Mouse (Mus musculus) CH12.LX (cell line): ENCODE measurements around the gene Ncam2.

Source experiments
- BHLHE40 ChIP-seq: IDR thresholded peaks from 2 replicates; pipeline ENCODE4 v1.6.1; 2011; ENCODE audit warnings: mild to moderate bottlenecking, low read depth, low read length, improper control_type of control experiment
- CTCF ChIP-seq, 2 experiments: IDR thresholded peaks in 1 of 2; conservative IDR thresholded peaks in 1 of 2; 2 replicates each; pipeline ENCODE4 v1.5.1; 2011 to 2012; ENCODE audit warnings: low read depth in 2 of 2, low read length in 2 of 2, improper control_type of control experiment in 1 of 2, inconsistent platforms in 1 of 2, mild to moderate bottlenecking in 1 of 2, moderate library complexity in 1 of 2
- E2F4 ChIP-seq: IDR thresholded peaks from 2 replicates; pipeline ENCODE4 v1.6.1; 2011; ENCODE audit warnings: low read depth, low read length, improper control_type of control experiment; ENCODE audit not compliant: insufficient replicate concordance
- EP300 ChIP-seq: IDR thresholded peaks from 2 replicates; pipeline ENCODE4 v1.6.1; 2011; ENCODE audit warnings: low read length, improper control_type of control experiment
- HCFC1 ChIP-seq: IDR thresholded peaks from 2 replicates; pipeline ENCODE4 v1.6.1; 2012; ENCODE audit warnings: low read depth, mild to moderate bottlenecking, inconsistent platforms, low read length, improper control_type of control experiment
- JUND ChIP-seq: conservative IDR thresholded peaks from 2 replicates; pipeline ENCODE4 v1.6.1; 2011; ENCODE audit warnings: low read depth, low read length, improper control_type of control experiment
- MXI1 ChIP-seq: IDR thresholded peaks from 2 replicates; pipeline ENCODE4 v1.6.1; 2011; ENCODE audit warnings: mild to moderate bottlenecking, low read depth, low read length, improper control_type of control experiment
- POLR2A ChIP-seq: IDR thresholded peaks from 2 replicates; pipeline ENCODE4 v1.6.1; 2011; ENCODE audit warnings: low read depth, mild to moderate bottlenecking, improper control_type of control experiment, low read length
- RAD21 ChIP-seq: IDR thresholded peaks from 2 replicates; pipeline ENCODE4 v1.6.1; 2011; ENCODE audit warnings: low read depth, mild to moderate bottlenecking, low read length, improper control_type of control experiment, moderate library complexity
- TCF12 ChIP-seq: IDR thresholded peaks from 2 replicates; pipeline ENCODE4 v1.6.1; 2014; ENCODE audit warnings: low read depth, mild to moderate bottlenecking, inconsistent platforms, low read length, improper control_type of control experiment
- ZC3H11A ChIP-seq: IDR thresholded peaks from 2 replicates; pipeline ENCODE4 v1.6.1; 2012; ENCODE audit warnings: low read depth, mild to moderate bottlenecking, inconsistent platforms, low read length, improper control_type of control experiment
- ZKSCAN1 ChIP-seq: IDR thresholded peaks from 2 replicates; pipeline ENCODE4 v1.6.1; 2012; ENCODE audit warnings: low read depth, inconsistent platforms, low read length, improper control_type of control experiment, borderline replicate concordance

DNA sequence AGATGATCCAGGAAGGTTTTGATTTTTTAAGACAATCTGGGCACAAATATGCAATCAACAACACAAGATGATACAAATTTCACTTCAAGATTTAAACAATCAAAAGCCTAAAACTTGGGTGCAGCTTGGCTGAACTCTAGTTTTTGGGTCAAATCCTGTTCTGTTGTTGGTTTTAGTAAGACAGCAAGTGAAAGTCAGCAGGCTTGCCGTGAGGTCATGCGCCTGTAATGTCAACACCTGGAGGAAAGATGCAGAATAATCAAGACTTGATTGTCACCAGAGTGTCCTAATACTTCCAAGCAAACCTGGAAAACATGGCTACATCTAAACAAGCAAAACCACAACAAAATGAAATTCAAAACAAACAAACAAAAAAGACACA, 237.4 kb downstream of the Ncam2 start:
- TF ChIP-seq CTCF (conservative IDR thresholded peaks at IDR 0.05 in 1 of 2, IDR thresholded peaks at IDR 0.05 in 1 of 2; ENCODE audit: low read depth in 2 of 2, low read length in 2 of 2) (no peak), EP300 (no peak), HCFC1 (no peak), ZC3H11A (no peak), E2F4 (no peak), TCF12 (no peak), JUND (no peak), MXI1 (no peak), RAD21 (no peak), ZKSCAN1 (no peak), BHLHE40 (no peak), POLR2A (no peak)
